ENCODE assay signal across 24 mouse cellular contexts in the genomic region with DNA sequence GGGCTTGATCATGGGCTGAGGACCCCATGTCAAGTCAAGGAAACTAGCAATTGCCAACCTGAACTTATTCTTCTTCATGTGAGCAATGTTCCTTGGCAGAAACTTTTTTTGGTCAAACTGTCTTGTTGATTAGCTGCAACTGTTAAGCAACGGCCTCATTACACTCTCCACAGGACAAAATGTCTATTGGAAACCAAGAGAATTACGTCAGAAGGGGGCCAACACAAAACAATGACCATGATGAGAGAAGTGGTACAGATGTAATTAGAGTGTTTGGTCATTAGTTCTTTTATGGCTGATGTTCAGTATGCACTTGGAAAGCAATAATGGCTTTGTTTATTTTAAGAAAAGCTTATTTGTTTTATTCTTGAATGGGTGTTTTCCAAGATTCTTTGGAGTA.
"Had no signal": no experiment of that assay in that cellular context is flagged by ENCODE, and none has a peak within 500 bp of the region (broad histone marks: within the 10 kb centered on the region; RNA-seq: fewer than 3 reads in every experiment).

No protein-coding gene starts in this region.

- ATAC-seq: liver, embryonic 12.5 days; midbrain, embryonic 13.5 days; midbrain, embryonic 16.5 days had no signal

- H3K4me2 ChIP-seq: kidney, embryonic 15.5 days; limb, embryonic 13.5 days; liver, embryonic 12.5 days; liver, embryonic 15.5 days; lung, embryonic 15.5 days; midbrain, embryonic 13.5 days; neural tube, embryonic 13.5 days; stomach, embryonic 15.5 days had no signal

- H3K4me3 ChIP-seq: kidney, embryonic 15.5 days; limb, embryonic 10.5 days; limb, embryonic 13.5 days; liver, embryonic 12.5 days; liver, embryonic 15.5 days; lung, embryonic 15.5 days; megakaryocyte, embryonic 14.5 days; midbrain, embryonic 10.5 days; midbrain, embryonic 13.5 days; myocyte; neural tube, embryonic 13.5 days; stomach, embryonic 15.5 days had no signal

- H3K9ac ChIP-seq: kidney, embryonic 15.5 days; limb, embryonic 13.5 days; liver, embryonic 12.5 days; liver, embryonic 15.5 days; lung, embryonic 15.5 days; midbrain, embryonic 13.5 days; neural tube, embryonic 13.5 days; stomach, embryonic 15.5 days had no signal

- H3K9me3 ChIP-seq: kidney, embryonic 15.5 days; limb, embryonic 10.5 days; limb, embryonic 13.5 days; liver, embryonic 12.5 days; liver, embryonic 15.5 days; lung, embryonic 15.5 days; megakaryocyte, embryonic 14.5 days; midbrain, embryonic 10.5 days; midbrain, embryonic 13.5 days; neural tube, embryonic 13.5 days; stomach, embryonic 15.5 days had no signal

- DNase-seq: kidney, adult 8-10 months; kidney, postnatal 10 days; kidney, postnatal 36 days; liver; lung, adult 18-20 months; lung, postnatal 10 days; lung, postnatal 36 days; right cerebral cortex, adult 18-20 months; right cerebral cortex, postnatal 25 days; spleen, adult 18-20 months; thymus, postnatal 36 days had no signal

- H3K27me3 ChIP-seq: limb, embryonic 13.5 days; liver, embryonic 12.5 days; liver, embryonic 15.5 days; lung, embryonic 15.5 days; megakaryocyte, embryonic 14.5 days; neural tube, embryonic 13.5 days; stomach, embryonic 15.5 days had no signal

- H3K4me1 ChIP-seq: kidney, embryonic 15.5 days; limb, embryonic 10.5 days; liver, embryonic 12.5 days; liver, embryonic 15.5 days; lung, embryonic 15.5 days; megakaryocyte, embryonic 14.5 days; midbrain, embryonic 10.5 days; midbrain, embryonic 13.5 days; neural tube, embryonic 13.5 days; stomach, embryonic 15.5 days had no signal

- H3K27ac ChIP-seq: kidney, embryonic 15.5 days; limb, embryonic 10.5 days; limb, embryonic 13.5 days; liver, embryonic 12.5 days; liver, embryonic 15.5 days; lung, embryonic 15.5 days; midbrain, embryonic 10.5 days; midbrain, embryonic 13.5 days; neural tube, embryonic 13.5 days; stomach, embryonic 15.5 days had no signal

- H3K36me3 ChIP-seq: kidney, embryonic 15.5 days; limb, embryonic 10.5 days; limb, embryonic 13.5 days; liver, embryonic 12.5 days; liver, embryonic 15.5 days; lung, embryonic 15.5 days; midbrain, embryonic 10.5 days; midbrain, embryonic 13.5 days; neural tube, embryonic 13.5 days; stomach, embryonic 15.5 days had no signal
